Mouse (Mus musculus): ENCODE measurements around the gene Wdr89. TPM values are rescaled to one million over a fixed set of nuclear protein-coding genes. Genes with fewer than 3 reads are reported as not detected.

Wdr89 gene
- total and polyA plus RNA-seq, 3 experiments, result 11.3 to 22.6 (median 19.5) TPM

- peaks cover 51% of the 10 kb centered on the region for H3K4me1 ChIP-seq (ENCODE audit: insufficient read depth, low read depth, low read length)
- DNase-seq (ENCODE audit: low spot score), result no peak
- no peak for ATAC-seq (ENCODE audit: extremely low read depth, insufficient number of reproducible peaks, low FRiP score, poor library complexity, severe bottlenecking)
- H3K4me3 ChIP-seq (ENCODE audit: low read depth, low read length), result no peak overlapping the region
- no peaks in the 10 kb centered on the region for H3K27me3 ChIP-seq (ENCODE audit: insufficient read depth, low read length)
- peaks cover 55% of the 10 kb centered on the region for H3K36me3 ChIP-seq (replicated peaks)
- TF ChIP-seq GATA2 (IDR thresholded peaks at IDR 0.05; ENCODE audit: borderline replicate concordance, low read depth, low read length) (no peak), GATA1 (IDR thresholded peaks at IDR 0.05; ENCODE audit: borderline replicate concordance, low read length) (no peak)
- no peaks in the 10 kb centered on the region for H3K9me3 ChIP-seq (replicated peaks)
Measured at GRCm38 (mm10) chr12:75671759-75672315, 2.5 kb upstream of the Wdr89 start.

GRCm38 (mm10) chr12:75670611-75671010 is 1.3 kb upstream of the Wdr89 start:
- TF ChIP-seq TAL1 (conservative IDR thresholded peaks at IDR 0.05; ENCODE audit: low read depth, low read length) (no peak), GATA1 (IDR thresholded peaks at IDR 0.05; ENCODE audit: borderline replicate concordance, low read length) (no peak)
- peaks cover 54% of the 10 kb centered on the region for H3K36me3 ChIP-seq (replicated peaks)
- H3K9me3 ChIP-seq (replicated peaks), result no peaks in the 10 kb centered on the region
- H3K4me1 ChIP-seq (ENCODE audit: insufficient read depth, low read depth, low read length), result peaks cover 54% of the 10 kb centered on the region
- peak overlapping the region; percentile 83 for H3K4me3 ChIP-seq (ENCODE audit: low read depth, low read length)
- H3K27me3 ChIP-seq (ENCODE audit: insufficient read depth, low read length), result no peaks in the 10 kb centered on the region
- ATAC-seq (ENCODE audit: extremely low read depth, insufficient number of reproducible peaks, low FRiP score, poor library complexity, severe bottlenecking), result no peak
- no peak for DNase-seq (ENCODE audit: low spot score)

- Histone ChIP-seq H3K4me3 (ENCODE audit: low read depth, low read length) (peak overlapping the region; percentile 83), H3K36me3 (replicated peaks) (peaks cover 59% of the 10 kb centered on the region), H3K9me3 (replicated peaks) (no peaks in the 10 kb centered on the region), H3K27me3 (ENCODE audit: insufficient read depth, low read length) (no peaks in the 10 kb centered on the region), H3K4me1 (ENCODE audit: insufficient read depth, low read depth, low read length) (peaks cover 53% of the 10 kb centered on the region)
- no peak for TF ChIP-seq POLR2AphosphoS5 (IDR thresholded peaks at IDR 0.05; ENCODE audit: insufficient replicate concordance, low read depth, low read length)
- TF ChIP-seq GATA1 (IDR thresholded peaks at IDR 0.05; ENCODE audit: borderline replicate concordance, low read length), result no peak
- TF ChIP-seq TAL1 (conservative IDR thresholded peaks at IDR 0.05; ENCODE audit: low read depth, low read length), result no peak
- no peak for TF ChIP-seq GATA2 (IDR thresholded peaks at IDR 0.05; ENCODE audit: borderline replicate concordance, low read depth, low read length)
- TF ChIP-seq CTCF (IDR thresholded peaks at IDR 0.05; ENCODE audit: low read depth, low read length), result no peak
- peak; percentile 10; the same call in 1 of the 2 replicates for ATAC-seq (ENCODE audit: extremely low read depth, insufficient number of reproducible peaks, low FRiP score, poor library complexity, severe bottlenecking)
- peak; percentile 63 for DNase-seq (ENCODE audit: low spot score)
Measured at GRCm38 (mm10) chr12:75668916-75669257, 450 bp downstream of the Wdr89 start.

- H3K36me3 ChIP-seq (replicated peaks), result peaks cover 57% of the 10 kb centered on the region
- no peak for DNase-seq (ENCODE audit: low spot score)
- no peaks in the 10 kb centered on the region for H3K27me3 ChIP-seq (ENCODE audit: insufficient read depth, low read length)
- peaks cover 52% of the 10 kb centered on the region for H3K4me1 ChIP-seq (ENCODE audit: insufficient read depth, low read depth, low read length)
- no peaks in the 10 kb centered on the region for H3K9me3 ChIP-seq (replicated peaks)
- no peak for TF ChIP-seq GATA1 (IDR thresholded peaks at IDR 0.05; ENCODE audit: borderline replicate concordance, low read length)
- TF ChIP-seq TAL1 (conservative IDR thresholded peaks at IDR 0.05; ENCODE audit: low read depth, low read length), result no peak
- no peak for TF ChIP-seq POLR2AphosphoS5 (IDR thresholded peaks at IDR 0.05; ENCODE audit: insufficient replicate concordance, low read depth, low read length)
- TF ChIP-seq GATA2 (IDR thresholded peaks at IDR 0.05; ENCODE audit: borderline replicate concordance, low read depth, low read length), result no peak
- no peak for TF ChIP-seq CTCF (IDR thresholded peaks at IDR 0.05; ENCODE audit: low read depth, low read length)
- H3K4me3 ChIP-seq (ENCODE audit: low read depth, low read length), result peak overlapping the region; percentile 83; the same call in 1 of the 2 replicates
- no peak for ATAC-seq (ENCODE audit: extremely low read depth, insufficient number of reproducible peaks, low FRiP score, poor library complexity, severe bottlenecking)
Measured at GRCm38 (mm10) chr12:75668221-75668620, 1.1 kb downstream of the Wdr89 start.

- TF ChIP-seq CTCF (IDR thresholded peaks at IDR 0.05; ENCODE audit: low read depth, low read length) (no peak), GATA2 (IDR thresholded peaks at IDR 0.05; ENCODE audit: borderline replicate concordance, low read depth, low read length) (no peak), TAL1 (conservative IDR thresholded peaks at IDR 0.05; ENCODE audit: low read depth, low read length) (no peak), POLR2AphosphoS5 (IDR thresholded peaks at IDR 0.05; ENCODE audit: insufficient replicate concordance, low read depth, low read length) (no peak), GATA1 (IDR thresholded peaks at IDR 0.05; ENCODE audit: borderline replicate concordance, low read length) (no peak)
- peaks cover 53% of the 10 kb centered on the region for H3K36me3 ChIP-seq (replicated peaks)
- no peak for ATAC-seq (ENCODE audit: extremely low read depth, insufficient number of reproducible peaks, low FRiP score, poor library complexity, severe bottlenecking)
- H3K4me1 ChIP-seq (ENCODE audit: insufficient read depth, low read depth, low read length), result peaks cover 46% of the 10 kb centered on the region
- DNase-seq (ENCODE audit: low spot score), result no peak
- H3K27me3 ChIP-seq (ENCODE audit: insufficient read depth, low read length), result no peaks in the 10 kb centered on the region
- no peak overlapping the region for H3K4me3 ChIP-seq (ENCODE audit: low read depth, low read length)
- H3K9me3 ChIP-seq (replicated peaks), result no peaks in the 10 kb centered on the region
Measured at GRCm38 (mm10) chr12:75666939-75667338, 2.4 kb downstream of the Wdr89 start.

- Histone ChIP-seq H3K36me3 (replicated peaks) (peaks cover 54% of the 10 kb centered on the region), H3K27me3 (ENCODE audit: insufficient read depth, low read length) (no peaks in the 10 kb centered on the region), H3K4me3 (ENCODE audit: low read depth, low read length) (no peak overlapping the region), H3K4me1 (ENCODE audit: insufficient read depth, low read depth, low read length) (peaks cover 40% of the 10 kb centered on the region), H3K9me3 (replicated peaks) (no peaks in the 10 kb centered on the region)
- no peak for ATAC-seq (ENCODE audit: extremely low read depth, insufficient number of reproducible peaks, low FRiP score, poor library complexity, severe bottlenecking)
- no peak for TF ChIP-seq POLR2AphosphoS5 (IDR thresholded peaks at IDR 0.05; ENCODE audit: insufficient replicate concordance, low read depth, low read length)
- TF ChIP-seq TAL1 (conservative IDR thresholded peaks at IDR 0.05; ENCODE audit: low read depth, low read length), result no peak
- TF ChIP-seq GATA2 (IDR thresholded peaks at IDR 0.05; ENCODE audit: borderline replicate concordance, low read depth, low read length), result no peak
- no peak for TF ChIP-seq CTCF (IDR thresholded peaks at IDR 0.05; ENCODE audit: low read depth, low read length)
- TF ChIP-seq GATA1 (IDR thresholded peaks at IDR 0.05; ENCODE audit: borderline replicate concordance, low read length), result no peak
- DNase-seq (ENCODE audit: low spot score), result no peak
Measured at GRCm38 (mm10) chr12:75664516-75664810, 4.9 kb downstream of the Wdr89 start.
